Mouse (Mus musculus) cerebellum, adult 2 months (tissue): ENCODE measurements around the gene Mapk1ip1.

Experiments
- CTCF ChIP-seq: fragments of 200-500 bp; IDR thresholded peaks from 2 replicates; pipeline ENCODE4 v1.5.1; 2011; ENCODE audit warnings: low read depth, mild to moderate bottlenecking, control low read depth, low read length, moderate library complexity, borderline replicate concordance; ENCODE audit not compliant: insufficient read depth
- POLR2A ChIP-seq: fragments of 200-500 bp; IDR thresholded peaks from 2 replicates; pipeline ENCODE4 v1.6.1; 2011; ENCODE audit warnings: low read length, control low read depth, borderline replicate concordance; ENCODE audit not compliant: insufficient read depth

GRCm38 (mm10) chr7:138803386-138803785 lies 42.7 kb downstream of the Mapk1ip1 start:
- TF ChIP-seq CTCF (no peak), POLR2A (no peak)
